Mouse (Mus musculus): ENCODE data around the gene Supt5. TPM values are rescaled to one million over a fixed set of nuclear protein-coding genes. Genes with fewer than 3 reads are reported as not detected.
A peak's percentile ranks its signal among the peaks of the same experiment; 100 is the strongest.

Supt5 gene
- total RNA-seq, 2 experiments from 2014 or later = 18.6 to 24.4 TPM

DNA sequence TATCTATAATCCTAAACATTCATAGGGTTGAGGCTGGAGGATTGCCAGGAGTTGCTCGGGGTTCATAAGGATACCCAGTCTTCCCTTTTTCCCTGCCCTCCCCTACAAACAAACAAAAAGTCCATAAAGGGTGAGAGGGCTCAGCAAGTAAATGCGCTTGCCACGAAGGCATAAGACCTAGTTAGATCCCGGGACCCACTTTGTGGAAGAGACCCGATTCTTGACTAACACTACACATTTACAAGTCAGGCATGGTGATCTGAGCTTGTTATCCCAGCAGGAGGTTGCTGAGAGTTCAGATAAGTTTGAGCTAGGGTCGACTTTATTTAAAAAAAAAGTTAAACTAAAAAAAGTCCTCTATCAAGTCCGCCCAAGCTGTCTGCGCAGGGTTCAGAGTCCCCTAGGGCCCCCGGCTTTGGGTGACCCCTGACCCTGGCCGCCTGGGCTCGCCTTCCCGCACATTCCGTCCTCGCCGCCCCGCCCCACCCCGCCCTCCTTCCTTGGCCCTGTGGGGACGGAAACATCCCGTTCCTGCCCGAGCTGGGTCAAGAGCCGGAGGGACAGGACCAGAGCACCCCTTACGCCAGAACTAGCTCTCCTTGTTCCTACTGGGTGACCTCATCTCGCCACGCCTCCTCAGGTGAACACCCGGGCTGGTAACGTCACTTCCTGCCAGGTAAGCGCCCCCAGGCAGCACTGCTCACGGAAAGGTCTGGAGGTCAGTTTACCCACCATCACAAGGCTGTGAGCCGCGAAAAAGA, 37.6 kb upstream of the Supt5 start:
- ATAC-seq (replicated peaks; ENCODE audit: low FRiP score, poor library complexity, severe bottlenecking) = no peak

GRCm38 (mm10) chr7:28375176-28375921, 36.8 kb upstream of the Supt5 start:
- peak; percentile 49 for ATAC-seq (replicated peaks; ENCODE audit: low FRiP score, poor library complexity, severe bottlenecking)

DNA sequence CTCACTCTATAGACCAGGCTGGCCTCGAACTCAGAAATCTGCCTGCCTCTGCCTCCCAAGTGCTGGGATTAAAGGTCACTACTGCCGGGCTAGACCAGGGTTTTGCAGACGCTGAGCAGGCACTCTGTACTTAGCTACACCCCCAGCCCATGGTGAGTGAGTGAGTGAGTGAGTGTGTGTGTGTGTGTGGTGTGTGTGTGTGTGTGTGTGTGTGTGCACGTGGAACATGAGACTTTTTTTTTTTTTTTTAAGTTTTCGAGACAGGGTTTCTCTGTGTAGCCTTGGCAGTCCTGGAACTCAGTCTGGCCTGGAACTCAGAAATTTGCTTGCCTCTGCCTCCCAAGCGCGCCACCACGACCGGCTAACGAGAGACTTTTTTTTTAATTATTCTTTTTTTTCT, 36.1 kb upstream of the Supt5 start:
- no peak for ATAC-seq (replicated peaks; ENCODE audit: low FRiP score, poor library complexity, severe bottlenecking)

DNA sequence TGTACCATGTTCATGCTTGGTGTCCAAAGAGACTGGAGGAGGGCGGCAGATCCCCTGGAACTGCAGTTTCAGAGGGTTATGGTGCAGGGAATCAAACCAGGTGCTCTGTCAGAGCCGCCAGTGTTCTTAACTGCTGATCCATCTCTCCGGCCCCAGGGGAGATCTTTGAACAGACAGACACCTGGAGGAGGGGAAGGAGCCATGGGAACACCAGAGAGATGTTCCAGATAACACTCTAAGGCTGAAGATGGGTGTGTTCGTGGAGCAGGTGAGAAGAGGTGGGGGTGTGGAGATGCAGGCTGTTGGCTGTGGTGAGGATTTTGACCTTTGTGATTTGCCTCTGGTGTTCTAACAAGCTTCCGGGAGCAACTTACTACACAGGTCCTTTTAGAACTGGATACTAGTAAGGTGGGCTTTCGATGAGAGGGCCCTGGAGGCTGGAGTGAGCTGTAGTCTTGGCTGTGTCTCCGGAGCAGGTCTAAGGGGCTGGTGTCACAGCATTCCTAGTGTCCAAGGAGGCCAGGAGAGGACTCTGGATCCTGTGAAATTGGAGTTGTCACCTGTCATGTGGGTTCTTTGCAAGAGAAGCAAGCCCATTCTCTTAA, 35.4 kb upstream of the Supt5 start:
- ATAC-seq (replicated peaks; ENCODE audit: low FRiP score, poor library complexity, severe bottlenecking) = no peak

DNA sequence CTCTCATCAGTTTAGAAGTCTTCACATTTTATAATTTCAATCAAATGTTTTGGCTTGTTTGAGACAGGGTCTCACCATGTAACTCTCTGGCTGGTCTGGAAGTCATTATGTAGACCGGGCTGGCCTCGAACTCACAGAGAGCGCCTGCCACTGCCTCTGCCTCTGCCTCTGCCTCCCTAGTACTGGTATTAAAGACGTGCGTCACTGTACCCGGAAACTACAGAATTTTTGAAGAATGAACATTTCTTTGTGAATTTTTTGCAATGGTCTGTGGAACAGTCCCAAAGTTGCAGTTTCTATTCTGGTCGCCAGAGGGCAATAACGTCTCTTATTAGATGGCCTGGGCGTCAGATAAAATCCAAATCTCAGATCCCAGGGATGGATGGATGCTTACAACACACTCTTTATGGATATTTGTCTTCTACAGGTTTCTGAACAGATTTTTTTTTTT, 34.6 kb upstream of the Supt5 start:
- ATAC-seq (replicated peaks; ENCODE audit: low FRiP score, poor library complexity, severe bottlenecking) = peak; percentile 16; the same call in 1 of the 2 replicates

DNA sequence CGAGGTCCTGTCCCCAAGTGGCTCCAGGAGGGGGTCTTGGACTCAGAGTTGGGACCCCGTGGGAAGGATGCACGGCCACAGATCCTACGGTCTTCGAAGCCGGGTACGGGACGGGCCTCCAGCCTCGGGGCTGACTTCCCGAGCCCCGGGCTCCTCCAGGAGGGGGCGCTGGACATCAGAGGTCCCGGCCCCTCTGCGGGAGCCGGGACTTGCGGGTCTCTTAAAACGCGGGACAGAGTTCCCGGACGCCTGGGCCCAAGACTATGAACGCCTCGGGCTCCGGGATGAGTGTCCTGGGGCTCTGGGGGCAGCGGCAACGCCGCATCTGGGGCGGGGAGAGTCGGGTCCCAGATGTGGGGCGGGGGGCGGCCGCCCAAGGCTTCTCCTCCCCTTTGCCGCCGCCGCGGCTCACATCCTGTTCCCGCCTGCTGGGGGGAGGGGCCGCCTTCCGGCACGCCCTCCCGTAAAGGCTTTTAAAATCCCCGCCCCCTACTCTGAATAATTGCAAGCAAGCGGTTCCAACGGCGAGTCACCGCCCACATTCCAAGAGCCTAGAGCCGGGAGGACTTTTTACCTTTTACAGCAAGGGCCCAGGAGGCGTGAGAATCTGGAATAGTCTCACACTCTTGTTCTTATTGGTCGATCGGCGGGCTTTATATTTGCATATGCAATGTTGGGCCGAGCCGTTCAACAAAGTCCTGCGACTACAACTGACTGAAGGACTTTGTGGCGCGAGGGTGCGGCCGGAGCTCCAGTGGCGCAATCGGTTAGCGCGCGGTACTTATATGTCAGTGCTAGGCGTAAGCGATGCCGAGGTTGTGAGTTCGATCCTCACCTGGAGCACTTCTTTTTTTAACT, 33.9 kb upstream of the Supt5 start, which contains the start of gene Plekhg2:
Gene Plekhg2 (minus strand): TSS at position 349 of the 858 bp plus-strand sequence.
- peak; percentile 70 for ATAC-seq (replicated peaks; ENCODE audit: low FRiP score, poor library complexity, severe bottlenecking)

DNA sequence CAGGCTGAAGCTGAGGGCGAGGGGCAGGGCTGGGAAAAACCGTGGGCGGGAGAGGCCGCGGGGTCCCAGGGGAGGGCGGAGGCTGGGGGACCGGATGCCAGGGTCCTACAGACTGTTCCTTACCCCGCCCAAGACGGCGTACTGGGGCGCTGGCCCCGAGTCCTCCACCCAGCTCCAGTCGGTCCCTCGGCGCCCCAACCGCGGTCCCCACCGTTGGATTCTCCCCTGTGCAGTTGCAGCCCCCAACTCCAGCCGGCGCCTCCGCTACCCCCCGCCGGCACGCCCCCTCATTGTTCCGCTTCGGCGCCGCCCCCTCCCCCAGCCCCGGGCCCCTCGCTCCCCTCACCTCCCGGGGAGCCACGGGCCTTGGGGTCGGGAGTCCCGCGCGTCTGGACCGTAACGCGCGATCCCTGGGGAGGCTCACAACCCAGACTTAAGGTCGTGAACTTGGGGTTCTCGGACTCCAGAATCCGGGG, 33.0 kb upstream of the Supt5 start:
- no peak for ATAC-seq (replicated peaks; ENCODE audit: low FRiP score, poor library complexity, severe bottlenecking)

DNA sequence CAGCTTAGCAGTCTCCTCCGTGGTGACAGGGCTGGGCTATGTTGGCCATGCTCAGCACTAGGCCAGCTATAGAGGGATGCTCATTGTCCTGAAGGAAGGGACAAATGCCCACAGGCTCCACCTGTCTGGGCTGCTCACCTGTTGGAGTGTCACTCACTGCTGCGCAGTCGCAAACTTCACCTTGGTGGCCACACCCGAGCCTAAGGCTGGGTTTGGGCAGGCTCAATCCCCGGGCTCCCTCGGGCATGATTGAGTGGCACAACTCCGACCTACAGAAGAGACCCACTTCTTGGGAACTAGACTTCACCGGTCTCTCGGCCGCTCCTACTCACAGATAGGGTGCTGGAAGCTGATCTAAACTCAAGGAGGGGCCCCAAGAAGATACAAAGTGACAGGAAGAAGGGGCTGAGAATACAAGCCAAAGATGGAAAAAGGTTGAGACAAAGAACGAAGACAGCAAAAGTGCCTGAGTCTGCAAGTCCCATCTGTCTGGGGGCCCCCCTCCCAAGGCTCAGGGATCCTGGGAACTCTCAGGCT, 32.5 kb upstream of the Supt5 start:
- ATAC-seq (replicated peaks; ENCODE audit: low FRiP score, poor library complexity, severe bottlenecking) = no peak

DNA sequence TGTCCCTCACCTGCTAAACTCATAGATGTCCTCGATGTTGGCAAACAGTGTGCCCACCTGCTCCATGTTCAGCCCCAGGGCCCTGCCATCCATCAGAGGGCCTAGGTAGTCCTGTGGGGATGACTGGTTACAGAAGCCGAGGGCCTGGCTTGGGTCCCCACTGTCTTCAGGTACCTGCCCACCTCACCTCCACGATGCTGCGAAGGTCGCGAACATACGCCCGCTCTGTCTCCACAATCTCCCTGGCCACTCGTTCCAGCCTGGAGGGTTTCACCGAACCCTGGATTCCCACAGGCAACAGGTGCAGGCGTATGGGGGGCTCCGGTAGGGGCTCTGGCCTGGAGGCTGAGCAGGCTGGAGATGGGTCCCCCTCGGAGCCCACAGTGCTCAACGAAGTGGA, 31.5 kb upstream of the Supt5 start:
- ATAC-seq (replicated peaks; ENCODE audit: low FRiP score, poor library complexity, severe bottlenecking) = no peak

- ATAC-seq (replicated peaks; ENCODE audit: low FRiP score, poor library complexity, severe bottlenecking) = no peak
Measured at GRCm38 (mm10) chr7:28368276-28368920, 29.9 kb upstream of the Supt5 start.

GRCm38 (mm10) chr7:28367663-28368275, 29.2 kb upstream of the Supt5 start:
- no peak for ATAC-seq (replicated peaks; ENCODE audit: low FRiP score, poor library complexity, severe bottlenecking)

- ATAC-seq (replicated peaks; ENCODE audit: low FRiP score, poor library complexity, severe bottlenecking) = no peak
Measured at GRCm38 (mm10) chr7:28362441-28363060, 24.0 kb upstream of the Supt5 start.

DNA sequence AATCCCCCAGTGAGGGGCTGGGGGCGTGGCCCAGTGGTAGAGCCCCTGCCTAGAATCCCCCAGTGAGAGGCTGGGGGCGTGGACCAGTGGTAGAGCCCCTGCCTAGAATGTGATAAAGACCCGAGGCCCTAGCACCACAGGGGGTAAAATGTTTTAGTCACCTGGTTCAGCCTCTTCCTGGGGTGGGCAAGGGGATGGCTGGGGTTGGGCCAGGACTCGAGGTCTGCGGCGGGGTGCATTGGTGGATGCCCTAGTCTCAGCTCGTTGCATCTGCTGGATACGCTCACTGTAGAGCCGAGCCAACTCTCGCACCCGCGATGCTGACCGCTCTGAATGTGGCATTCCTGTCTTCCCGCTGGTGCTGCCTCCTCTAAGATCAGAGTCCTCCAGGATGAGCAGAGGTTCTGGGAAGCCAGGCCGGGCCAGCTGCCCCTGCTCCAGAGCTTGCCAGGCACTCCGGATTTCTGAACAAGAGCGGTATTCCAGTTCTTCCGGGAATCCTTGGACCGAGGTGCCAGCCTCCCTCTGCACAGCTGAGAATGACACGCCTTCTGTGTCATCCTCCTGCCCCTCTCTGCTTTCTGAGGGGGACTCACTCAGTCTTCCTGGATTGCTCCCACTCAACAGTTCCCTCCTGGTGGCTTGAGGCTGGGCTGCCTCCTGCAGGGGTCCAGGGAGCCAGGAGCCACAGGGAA, 23.2 kb upstream of the Supt5 start:
- no peak for ATAC-seq (replicated peaks; ENCODE audit: low FRiP score, poor library complexity, severe bottlenecking)

- ATAC-seq (replicated peaks; ENCODE audit: low FRiP score, poor library complexity, severe bottlenecking) = 0 out of 2 replicates have a peak, but pooled peaks have one; percentile 16
Measured at GRCm38 (mm10) chr7:28360291-28360690, 21.7 kb upstream of the Supt5 start.

- ATAC-seq (replicated peaks; ENCODE audit: low FRiP score, poor library complexity, severe bottlenecking) = no peak
Measured at GRCm38 (mm10) chr7:28359854-28360253, 21.3 kb upstream of the Supt5 start.

GRCm38 (mm10) chr7:28358431-28358830, 19.9 kb upstream of the Supt5 start:
- ATAC-seq (replicated peaks; ENCODE audit: low FRiP score, poor library complexity, severe bottlenecking) = no peak

DNA sequence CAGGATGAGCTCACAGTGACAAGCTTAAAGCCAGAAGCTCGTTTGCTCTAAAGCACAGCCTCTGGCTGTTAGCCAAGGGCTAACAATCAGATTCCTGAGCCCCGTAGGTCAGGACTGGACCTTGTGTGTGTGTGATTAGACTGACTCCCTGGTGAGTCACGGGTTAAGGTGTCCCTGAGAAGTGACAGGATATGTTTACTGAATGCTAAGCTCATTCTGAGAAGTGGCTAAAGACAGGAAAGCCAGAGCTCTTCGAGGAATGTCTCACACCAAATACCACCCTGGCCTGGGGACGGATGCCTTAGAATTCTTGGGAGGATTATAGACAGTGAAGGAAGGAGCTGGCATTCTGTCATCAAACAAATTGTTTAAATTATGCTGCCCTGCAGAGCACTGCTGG, 19.4 kb upstream of the Supt5 start:
- ATAC-seq (replicated peaks; ENCODE audit: low FRiP score, poor library complexity, severe bottlenecking) = no peak
